Mouse (Mus musculus): Measurements from ENCODE around the gene Slc44a3.

Slc44a3 gene

GRCm38 (mm10) chr3:121504927-121505487 is 27.2 kb downstream of the Slc44a3 start:
- DNase-seq (ENCODE audit: extremely low spot score, low spot score) = no peak

- DNase-seq (ENCODE audit: extremely low spot score, low spot score) = no peak
These were observed 31.5 kb downstream of the Slc44a3 start for GRCm38 (mm10) chr3:121500734-121501133.

- peak; percentile 53 for DNase-seq (ENCODE audit: extremely low spot score, low spot score)
These were observed 32.0 kb downstream of the Slc44a3 start for GRCm38 (mm10) chr3:121500225-121500624.

- DNase-seq (ENCODE audit: extremely low spot score, low spot score) = no peak
These were observed 38.2 kb downstream of the Slc44a3 start for GRCm38 (mm10) chr3:121493997-121494421.

- no peak for DNase-seq (ENCODE audit: extremely low spot score, low spot score)
These were observed 40.2 kb downstream of the Slc44a3 start for GRCm38 (mm10) chr3:121492026-121492425.

- no peak for DNase-seq (ENCODE audit: extremely low spot score, low spot score)
These were observed 41.3 kb downstream of the Slc44a3 start for GRCm38 (mm10) chr3:121490941-121491340.

- no peak for DNase-seq (ENCODE audit: extremely low spot score, low spot score)
These were observed 42.6 kb downstream of the Slc44a3 start for GRCm38 (mm10) chr3:121489462-121490118.

GRCm38 (mm10) chr3:121485201-121485600 is 47.0 kb downstream of the Slc44a3 start:
- DNase-seq (ENCODE audit: extremely low spot score, low spot score) = no peak

- no peak for DNase-seq (ENCODE audit: extremely low spot score, low spot score)
These were observed 48.7 kb downstream of the Slc44a3 start for GRCm38 (mm10) chr3:121483266-121484161.

- no peak for DNase-seq (ENCODE audit: extremely low spot score, low spot score)
These were observed 50.6 kb downstream of the Slc44a3 start for GRCm38 (mm10) chr3:121481564-121481963.

GRCm38 (mm10) chr3:121480961-121481436 is 51.2 kb downstream of the Slc44a3 start:
- DNase-seq (ENCODE audit: extremely low spot score, low spot score) = no peak

GRCm38 (mm10) chr3:121480030-121480960 is 51.9 kb downstream of the Slc44a3 start:
- no peak for DNase-seq (ENCODE audit: extremely low spot score, low spot score)

- DNase-seq (ENCODE audit: extremely low spot score, low spot score) = no peak
These were observed 57.5 kb downstream of the Slc44a3 start for GRCm38 (mm10) chr3:121474738-121475137.

- DNase-seq (ENCODE audit: extremely low spot score, low spot score) = no peak
These were observed 60.5 kb downstream of the Slc44a3 start for GRCm38 (mm10) chr3:121471703-121472102.

- DNase-seq (ENCODE audit: extremely low spot score, low spot score) = peak; percentile 65
These were observed 62.8 kb downstream of the Slc44a3 start for GRCm38 (mm10) chr3:121469185-121469975.

- DNase-seq (ENCODE audit: extremely low spot score, low spot score) = no peak
These were observed 64.1 kb downstream of the Slc44a3 start for GRCm38 (mm10) chr3:121468136-121468535.

GRCm38 (mm10) chr3:121467094-121467552 is 65.1 kb downstream of the Slc44a3 start:
- no peak for DNase-seq (ENCODE audit: extremely low spot score, low spot score)

- no peak for DNase-seq (ENCODE audit: extremely low spot score, low spot score)
These were observed 66.4 kb downstream of the Slc44a3 start for GRCm38 (mm10) chr3:121465795-121466194.

GRCm38 (mm10) chr3:121464733-121465305 is 67.4 kb downstream of the Slc44a3 start:
- DNase-seq (ENCODE audit: extremely low spot score, low spot score) = no peak

- DNase-seq (ENCODE audit: extremely low spot score, low spot score) = no peak
These were observed 69.4 kb downstream of the Slc44a3 start for GRCm38 (mm10) chr3:121462782-121463181.

Measured in neural tube, embryonic 10.5 days (tissue).